Mouse (Mus musculus): ENCODE measurements around the gene Bdh2.

DNA sequence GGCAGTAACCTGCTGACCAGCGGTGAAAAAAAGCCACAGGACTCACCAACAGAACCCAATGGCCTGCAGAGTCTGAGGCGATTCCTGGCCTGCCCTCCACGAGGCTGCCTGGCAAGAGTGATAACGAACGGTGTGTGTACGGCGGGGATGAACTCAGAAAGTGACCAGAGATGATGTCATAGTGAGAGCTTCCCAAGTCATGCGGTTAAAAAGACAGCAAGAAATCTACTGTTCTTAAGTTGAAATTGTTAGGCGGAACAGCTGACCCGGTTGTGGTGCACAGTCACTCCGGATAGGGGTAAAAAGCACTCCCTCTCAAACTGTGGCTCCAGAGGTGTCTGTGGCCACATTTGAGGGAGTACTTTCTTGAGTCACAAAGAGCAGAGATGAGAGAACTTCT is 37.3 kb downstream of the Bdh2 start:
- no peak for TF ChIP-seq CTCF (IDR thresholded peaks at IDR 0.05; ENCODE audit: insufficient read depth, low read depth, low read length)
- TF ChIP-seq POLR2A (IDR thresholded peaks at IDR 0.05; ENCODE audit: insufficient read depth, low read depth, low read length) = no peak
